Mouse (Mus musculus): ENCODE results near the gene Cfap61.
A peak's percentile ranks its signal among the peaks of the same experiment; 100 is the strongest.

Cfap61 gene

DNA sequence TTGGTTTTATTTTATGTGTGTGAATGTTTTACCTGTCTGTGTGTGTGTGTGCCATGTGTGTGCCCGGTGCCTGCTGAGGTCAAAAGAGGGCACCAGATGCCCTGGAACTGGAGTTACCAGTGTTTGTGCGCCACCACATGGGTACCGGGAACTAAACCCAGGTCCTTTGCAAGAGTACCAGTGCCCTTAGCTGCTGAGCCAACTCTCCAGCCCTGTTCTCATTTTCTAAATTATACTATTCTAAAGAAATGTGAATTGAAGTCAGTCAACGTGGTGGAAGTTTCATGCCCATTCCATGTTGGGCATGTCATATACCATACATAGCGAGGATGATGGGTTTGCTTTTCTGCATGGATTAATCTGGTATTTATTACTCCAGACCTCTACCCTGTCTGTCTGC lies 162.9 kb downstream of the Cfap61 start:
- no peak for DNase-seq

- peak; percentile 10 for DNase-seq
These were observed 164.5 kb downstream of the Cfap61 start for GRCm38 (mm10) chr2:146098853-146099717.

GRCm38 (mm10) chr2:146099838-146100237 lies 165.3 kb downstream of the Cfap61 start:
- no peak for DNase-seq

GRCm38 (mm10) chr2:146100489-146101060 lies 166.0 kb downstream of the Cfap61 start:
- DNase-seq: no peak

- no peak for DNase-seq
These were observed 168.0 kb downstream of the Cfap61 start for GRCm38 (mm10) chr2:146102600-146102999.

DNA sequence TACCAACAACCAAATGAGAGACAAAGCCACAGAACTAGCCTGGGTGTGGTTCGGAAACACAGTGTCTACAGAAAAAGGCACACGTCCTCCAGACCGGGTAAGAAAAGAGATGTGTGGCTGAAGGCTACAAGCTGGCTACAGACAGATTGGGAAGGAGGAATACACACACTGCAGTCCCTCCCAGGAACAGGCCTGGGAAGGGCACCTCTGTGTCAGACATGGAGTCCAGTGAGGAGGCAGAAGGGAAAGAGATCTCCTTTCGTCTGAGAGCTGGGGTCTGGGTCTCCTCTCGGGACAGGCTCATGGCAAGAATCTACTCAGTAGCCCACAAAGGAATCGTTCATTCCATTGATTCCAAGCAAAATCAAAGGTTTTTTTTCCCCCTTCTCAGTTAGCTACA lies 170.8 kb downstream of the Cfap61 start:
- no peak for DNase-seq

DNA sequence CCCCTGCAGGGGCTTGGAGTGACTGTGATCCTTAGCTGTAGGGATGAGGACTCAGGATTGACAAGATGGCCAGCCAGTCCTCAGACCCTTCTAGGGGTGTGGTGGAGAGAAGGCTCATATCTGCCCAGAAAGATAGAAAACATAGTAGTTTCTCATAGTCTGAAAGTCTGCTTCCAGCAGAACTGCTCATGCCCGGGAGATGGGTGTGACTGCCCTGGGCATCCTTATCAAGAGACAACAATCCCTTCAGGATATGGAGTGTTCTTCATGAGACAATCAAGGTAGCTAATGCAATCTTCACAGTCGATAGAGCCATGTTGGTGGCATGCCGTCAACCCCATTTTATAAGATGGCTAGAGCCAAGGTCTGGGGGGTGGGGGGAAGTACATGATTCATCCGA lies 173.4 kb downstream of the Cfap61 start:
- no peak for DNase-seq

GRCm38 (mm10) chr2:146109921-146110320 lies 175.3 kb downstream of the Cfap61 start:
- DNase-seq: no peak

DNA sequence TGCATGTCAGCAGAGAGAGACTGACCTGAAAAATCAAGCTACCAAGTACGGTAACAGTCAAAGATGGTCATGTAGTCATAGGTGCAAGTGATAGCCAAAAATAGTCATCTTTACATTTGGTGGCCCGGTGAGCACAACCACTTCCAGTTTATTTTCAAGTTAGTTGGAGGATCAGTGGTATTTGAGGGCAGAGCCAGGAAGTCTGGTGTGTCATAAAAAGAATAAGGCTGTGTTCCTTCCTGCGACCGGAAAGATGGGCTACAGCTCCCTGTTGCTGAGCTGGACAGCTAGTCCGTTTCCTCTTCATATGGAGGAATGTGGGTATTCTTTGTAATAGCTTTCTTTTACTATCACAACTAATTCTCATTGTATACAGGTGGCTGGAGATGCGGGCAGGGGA lies 181.7 kb downstream of the Cfap61 start:
- no peak for DNase-seq

DNA sequence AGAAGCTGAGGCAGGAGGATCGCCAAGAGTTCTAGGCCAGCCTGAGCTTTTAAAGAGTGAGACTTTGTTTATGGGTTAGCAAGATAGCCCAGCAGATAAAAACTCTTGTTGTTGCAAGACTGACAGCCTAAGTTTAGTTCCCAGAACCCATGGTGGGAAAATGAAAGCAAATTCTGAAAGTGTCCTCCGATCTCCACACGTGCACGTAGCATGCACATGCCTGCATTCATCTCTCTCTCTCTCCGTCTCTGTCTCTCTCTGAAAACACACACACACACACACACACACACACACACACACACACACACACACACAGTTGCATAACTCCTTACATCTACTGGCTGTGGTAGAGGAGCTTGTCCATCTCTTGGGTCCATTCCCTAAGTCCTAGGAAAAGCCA lies 182.1 kb downstream of the Cfap61 start:
- no peak for DNase-seq

GRCm38 (mm10) chr2:146117191-146117914 lies 182.8 kb downstream of the Cfap61 start:
- no peak for DNase-seq

DNA sequence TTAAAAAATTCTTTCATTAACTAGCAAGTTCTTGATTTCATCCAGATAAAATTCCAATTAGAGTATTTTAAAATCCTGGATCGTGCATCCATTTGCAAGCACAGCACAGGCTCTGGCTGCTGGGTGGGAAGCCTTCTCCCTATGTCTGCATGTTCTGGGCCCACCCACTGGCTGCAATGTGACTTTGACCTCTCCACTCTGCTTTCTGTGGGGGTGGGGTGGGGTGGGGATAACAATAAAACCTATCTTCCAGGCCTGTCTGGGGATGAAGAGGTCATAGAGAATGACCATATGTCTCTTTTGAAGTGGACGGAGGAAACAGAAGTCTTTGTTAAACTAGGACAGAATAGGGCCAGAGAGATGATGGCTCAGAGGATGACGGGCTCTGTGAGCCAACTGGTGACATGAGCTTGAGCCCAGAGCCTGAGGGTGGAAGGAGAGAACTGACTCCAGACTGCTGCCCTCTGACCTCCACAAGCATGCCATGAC lies 183.4 kb downstream of the Cfap61 start:
- DNase-seq: no peak

DNA sequence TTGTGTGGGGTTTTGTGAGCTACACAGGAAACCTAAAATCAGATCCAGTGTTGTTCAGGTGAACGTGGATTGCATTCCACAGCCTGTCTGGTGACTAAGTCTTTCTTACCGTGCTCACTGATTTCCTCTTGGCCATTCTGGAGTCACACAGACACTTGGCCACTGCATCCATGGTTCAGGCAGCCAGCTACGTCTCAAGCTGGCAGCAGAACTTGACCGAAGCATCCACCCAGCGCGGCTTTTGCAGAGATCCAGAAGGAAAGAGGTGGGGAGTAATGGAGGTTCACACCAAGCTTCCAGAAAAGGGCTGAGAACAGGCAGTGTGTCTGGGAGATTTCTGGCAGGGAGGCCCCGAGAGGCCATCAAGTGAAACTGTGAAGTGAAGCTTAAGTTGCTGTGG lies 187.0 kb downstream of the Cfap61 start:
- no peak for DNase-seq

- no peak for DNase-seq
These were observed 190.5 kb downstream of the Cfap61 start for GRCm38 (mm10) chr2:146125129-146125528.

DNA sequence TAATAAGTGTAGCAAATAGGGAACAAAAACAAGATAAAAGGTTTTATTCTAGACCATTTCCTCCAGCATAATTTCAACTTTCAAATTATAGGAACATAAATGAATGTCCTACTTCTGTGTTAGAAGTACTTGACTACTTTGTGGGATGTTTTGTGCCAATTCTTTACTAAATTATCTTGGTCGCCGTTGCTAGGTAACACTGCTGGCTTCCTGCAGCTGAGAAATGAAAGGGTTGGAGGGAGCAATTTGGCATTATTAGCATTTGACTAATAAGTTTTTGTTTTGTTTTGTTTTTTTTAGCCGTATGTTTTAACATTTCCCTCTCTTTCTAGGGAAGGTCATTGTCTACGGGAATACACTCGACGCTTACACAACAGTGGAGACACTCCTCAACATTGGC lies 194.0 kb downstream of the Cfap61 start:
- no peak for DNase-seq

- no peak for DNase-seq
These were observed 195.9 kb downstream of the Cfap61 start for GRCm38 (mm10) chr2:146130514-146130913.

DNA sequence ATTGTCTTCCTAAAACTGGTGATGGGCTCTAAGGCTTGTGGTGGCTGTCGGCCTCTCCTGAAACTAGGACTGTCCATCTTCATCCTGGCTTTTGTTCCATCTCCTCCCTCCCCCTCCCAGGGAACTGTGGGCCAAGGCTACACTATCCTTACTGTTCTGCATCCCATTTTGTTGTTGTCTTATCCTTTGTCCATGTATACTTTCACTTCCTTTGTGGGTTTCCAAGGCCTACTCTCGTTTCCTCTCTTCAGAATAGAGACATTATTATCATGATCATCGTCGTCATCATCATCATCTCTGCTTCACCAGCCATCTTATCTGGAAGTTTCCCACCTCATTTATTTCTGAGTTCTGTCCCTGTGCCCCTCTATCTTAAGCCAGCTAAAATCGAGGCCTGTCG lies 199.7 kb downstream of the Cfap61 start:
- no peak for DNase-seq

DNA sequence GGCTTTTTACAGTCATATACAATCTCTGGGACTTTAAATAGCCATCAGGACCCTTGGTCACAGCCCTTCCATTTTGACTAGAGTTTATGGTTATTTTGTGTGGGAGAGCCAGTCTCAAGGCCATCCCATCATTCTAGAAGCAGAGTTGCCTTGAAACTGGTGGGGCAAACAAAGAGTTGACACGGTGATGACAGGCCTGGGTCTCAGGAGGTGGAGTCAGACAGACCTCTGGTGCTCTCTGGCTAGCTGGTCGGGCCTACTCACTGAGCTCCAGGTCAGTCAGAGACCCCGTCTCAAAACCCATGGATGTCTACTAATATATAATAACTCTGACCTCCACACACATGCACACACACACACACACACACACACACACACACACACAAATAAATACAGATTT lies 206.1 kb downstream of the Cfap61 start:
- no peak for DNase-seq

GRCm38 (mm10) chr2:146147306-146147705 lies 212.7 kb downstream of the Cfap61 start:
- DNase-seq: no peak

DNA sequence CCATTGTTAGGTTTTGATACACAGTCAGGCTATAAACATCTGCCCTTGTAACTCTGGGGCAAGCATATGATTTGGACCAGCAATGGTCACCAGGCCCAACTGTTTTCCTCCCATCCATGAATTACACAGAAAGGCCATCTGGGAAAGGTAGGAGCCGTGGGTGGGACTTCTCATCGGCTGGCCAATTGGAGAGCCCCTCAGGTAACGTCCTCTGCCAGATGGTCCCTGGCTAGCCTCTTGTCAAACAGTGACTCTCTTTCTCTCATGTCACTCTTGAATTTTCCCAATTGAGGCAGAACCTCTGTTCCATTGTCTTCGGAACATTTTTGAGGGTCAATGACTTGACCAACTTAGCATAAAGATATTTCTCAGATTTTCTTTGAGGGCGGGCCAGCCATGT lies 213.2 kb downstream of the Cfap61 start:
- no peak for DNase-seq

DNA sequence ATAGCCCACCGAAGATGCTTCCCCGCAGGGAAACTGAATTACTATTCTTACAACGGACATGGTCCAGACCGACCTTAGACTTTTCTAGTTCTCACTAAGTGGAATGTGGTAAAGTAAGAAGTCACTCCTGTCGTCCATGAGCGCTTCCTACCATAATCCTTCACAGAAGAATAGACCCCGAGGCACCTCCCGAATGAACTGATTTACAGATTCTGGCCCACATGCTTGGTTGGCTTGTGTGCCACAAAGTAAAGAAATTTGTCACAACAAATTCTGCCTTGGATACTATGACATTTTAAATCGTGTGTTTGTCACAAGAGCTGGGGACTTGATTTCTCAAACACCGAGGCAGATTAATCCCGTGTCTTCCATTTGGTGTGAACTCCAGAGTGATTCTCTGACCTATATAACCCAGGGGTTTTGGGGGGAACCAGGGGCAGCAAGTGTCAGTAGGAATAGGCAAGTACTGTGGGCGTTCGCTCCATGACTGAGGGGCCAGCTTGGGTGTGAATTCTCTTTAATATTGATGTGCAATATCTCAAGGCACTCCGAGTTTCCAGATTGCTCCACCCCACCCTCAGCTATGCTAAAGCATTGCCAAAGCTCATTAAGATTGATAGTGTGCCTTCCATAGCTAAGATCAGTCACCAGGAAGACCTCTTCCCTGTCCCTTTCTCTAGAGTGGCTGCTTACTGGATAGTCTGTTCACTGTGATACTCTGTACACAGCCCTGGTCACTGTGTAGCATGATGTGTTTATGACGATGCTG lies 214.8 kb downstream of the Cfap61 start:
- no peak for DNase-seq

GRCm38 (mm10) chr2:146168017-146168803 lies 233.6 kb downstream of the Cfap61 start:
- no peak for DNase-seq
